Mouse (Mus musculus) midbrain, postnatal 0 days (tissue): ENCODE results near the gene Acat1. TPM values are rescaled to one million over a fixed set of nuclear protein-coding genes. Genes with fewer than 3 reads are reported as not detected.

Experiments used
- ATAC-seq: fragments of 200-750 bp; cut with Nextera tagmentation; 2 replicates; pipeline ENCODE4 v1.8.0; 2017; ENCODE audit warnings: moderate number of reproducible peaks, mild to moderate bottlenecking, moderate TSS enrichment, moderate library complexity; ENCODE audit not compliant: low FRiP score
- DNase-seq: peaks from one replicate; pipeline ENCODE4 v3.0.0-alpha.2; 2015; ENCODE audit warnings: low spot score
- H3K27ac ChIP-seq: fragments of 300-500 bp; sonication (generic); 2 replicates; pipeline ENCODE4 v1.5.1; 2014; ENCODE audit warnings: low read depth, mild to moderate bottlenecking, low read length, mixed read lengths
- H3K27me3 ChIP-seq: fragments of 300-500 bp; sonication (generic); 2 replicates; pipeline ENCODE4 v1.6.1; 2014; ENCODE audit warnings: low read length, control low read depth, mixed read lengths; ENCODE audit not compliant: insufficient read depth
- H3K36me3 ChIP-seq: fragments of 300-500 bp; sonication (generic); 2 replicates; pipeline ENCODE4 v1.6.1; 2014; ENCODE audit warnings: low read length, control low read depth, mixed read lengths; ENCODE audit not compliant: insufficient read depth
- H3K4me1 ChIP-seq: fragments of 300-500 bp; sonication (generic); 2 replicates; pipeline ENCODE4 v1.6.1; 2014; ENCODE audit warnings: mild to moderate bottlenecking, control low read depth, antibody characterized with exemption, low read length, mixed read lengths; ENCODE audit not compliant: insufficient read depth
- H3K4me2 ChIP-seq: fragments of 300-500 bp; sonication (generic); 2 replicates; pipeline ENCODE4 v1.6.1; 2014; ENCODE audit warnings: low read depth, mild to moderate bottlenecking, low read length, mixed read lengths; ENCODE audit not compliant: poor library complexity, severe bottlenecking
- H3K4me3 ChIP-seq: fragments of 300-500 bp; sonication (generic); 2 replicates; pipeline ENCODE4 v1.5.1; 2014; ENCODE audit warnings: low read depth, mild to moderate bottlenecking, low read length, moderate library complexity
- H3K9ac ChIP-seq: fragments of 300-500 bp; sonication (generic); replicated peaks from 2 replicates; pipeline ENCODE4 v1.6.1; 2014; ENCODE audit warnings: mild to moderate bottlenecking, low read length, moderate library complexity, mixed read lengths; ENCODE audit not compliant: poor library complexity, severe bottlenecking
- H3K9me3 ChIP-seq: fragments of 300-500 bp; sonication (generic); 2 replicates; pipeline ENCODE4 v1.6.1; 2016; ENCODE audit warnings: low read length, control low read depth
- CTCF ChIP-seq: IDR thresholded peaks from 2 replicates; pipeline ENCODE4 v1.5.1; 2016; ENCODE audit warnings: antibody characterized with exemption, mild to moderate bottlenecking
- WGBS: fragments of 180-500 bp; shearing (Covaris S2); extraction: QIAGEN DNeasy Blood & Tissue Kit; methylation state at CpG from one replicate; pipeline ENCODE4 v1.1.7; 2014; 5-methylcytosine and 5-hydroxymethylcytosine counted together
- polyA plus RNA-seq: library from polyadenylated mRNA; unstranded; fragments of >200 nt; fragmentation: Nextera tagmentation; extraction: Ambion mirVana; gene quantifications from 2 replicates; pipeline ENCODE4 v1.2.1, GENCODE M21; 2015
- total RNA-seq: library from RNA; depleted of rRNA; stranded (reverse); fragments of >200 nt; gene quantifications from 2 replicates; pipeline ENCODE4 v1.2.3, GENCODE M21; 2014

Gene Acat1
- total and polyA plus RNA-seq, 2 experiments from 2014 or later, result 130 to 169 TPM

GRCm38 (mm10) chr9:53596971-53597600, 13.1 kb downstream of the Acat1 start:
- DNase-seq (no peak), ATAC-seq (no peak)
- peaks cover 19% of the 10 kb centered on the region for H3K36me3 ChIP-seq
- H3K27ac ChIP-seq, result no peak overlapping the region
- H3K27me3 ChIP-seq, result no peaks in the 10 kb centered on the region
- no peaks in the 10 kb centered on the region for H3K9me3 ChIP-seq
- H3K4me2 ChIP-seq, result no peak overlapping the region
- H3K4me3 ChIP-seq, result no peak overlapping the region
- H3K9ac ChIP-seq, result no peak overlapping the region
- H3K4me1 ChIP-seq, result no peaks in the 10 kb centered on the region
- TF ChIP-seq CTCF, result no peak
- 89% methylated on average over 4 of the region's 4 CpGs for WGBS

GRCm38 (mm10) chr9:53594764-53595163, 15.4 kb downstream of the Acat1 start:
- peak; percentile 85 for TF ChIP-seq CTCF
- Histone ChIP-seq H3K27me3 (no peaks in the 10 kb centered on the region), H3K4me3 (no peak overlapping the region), H3K36me3 (peaks cover 36% of the 10 kb centered on the region), H3K4me2 (no peak overlapping the region), H3K9me3 (no peaks in the 10 kb centered on the region), H3K27ac (no peak overlapping the region), H3K9ac (no peak overlapping the region), H3K4me1 (no peaks in the 10 kb centered on the region)
- WGBS, result 10% methylated on average over 3 of the region's 3 CpGs
- DNase-seq (peak; percentile 60), ATAC-seq (no peak)

- H3K4me3 ChIP-seq, result no peak overlapping the region
- 83% methylated on average over 4 of the region's 4 CpGs for WGBS
- no peak overlapping the region for H3K27ac ChIP-seq
- H3K9me3 ChIP-seq, result no peaks in the 10 kb centered on the region
- peaks cover 52% of the 10 kb centered on the region for H3K36me3 ChIP-seq
- H3K4me1 ChIP-seq, result no peaks in the 10 kb centered on the region
- H3K27me3 ChIP-seq, result no peaks in the 10 kb centered on the region
- no peak for TF ChIP-seq CTCF
- H3K9ac ChIP-seq, result no peak overlapping the region
- no peak for DNase-seq
- no peak for ATAC-seq
- H3K4me2 ChIP-seq, result no peak overlapping the region
These were observed 28.3 kb downstream of the Acat1 start for GRCm38 (mm10) chr9:53581870-53582269.

GRCm38 (mm10) chr9:53575721-53576120, 34.5 kb downstream of the Acat1 start:
- WGBS, result 94% methylated on average over 5 of the region's 5 CpGs
- H3K36me3 ChIP-seq, result peaks cover 19% of the 10 kb centered on the region
- H3K4me1 ChIP-seq, result no peaks in the 10 kb centered on the region
- H3K4me2 ChIP-seq, result no peak overlapping the region
- H3K4me3 ChIP-seq, result no peak overlapping the region
- ATAC-seq, result no peak
- H3K27me3 ChIP-seq, result no peaks in the 10 kb centered on the region
- H3K27ac ChIP-seq, result no peak overlapping the region
- H3K9ac ChIP-seq, result no peak overlapping the region
- no peaks in the 10 kb centered on the region for H3K9me3 ChIP-seq
- no peak for DNase-seq
- no peak for TF ChIP-seq CTCF

GRCm38 (mm10) chr9:53572516-53573307, 37.5 kb downstream of the Acat1 start:
- H3K9ac ChIP-seq, result no peak overlapping the region
- no peaks in the 10 kb centered on the region for H3K9me3 ChIP-seq
- DNase-seq, result no peak
- H3K4me3 ChIP-seq, result no peak overlapping the region
- no peaks in the 10 kb centered on the region for H3K4me1 ChIP-seq
- no peak overlapping the region for H3K4me2 ChIP-seq
- H3K27ac ChIP-seq, result no peak overlapping the region
- peaks cover 25% of the 10 kb centered on the region for H3K36me3 ChIP-seq
- no peak for ATAC-seq
- WGBS, result 94% methylated on average over 7 of the region's 7 CpGs
- TF ChIP-seq CTCF, result no peak
- no peaks in the 10 kb centered on the region for H3K27me3 ChIP-seq

- Histone ChIP-seq H3K4me2 (no peak overlapping the region), H3K4me3 (no peak overlapping the region), H3K9me3 (no peaks in the 10 kb centered on the region), H3K4me1 (no peaks in the 10 kb centered on the region), H3K36me3 (peaks cover 32% of the 10 kb centered on the region), H3K9ac (no peak overlapping the region), H3K27me3 (no peaks in the 10 kb centered on the region), H3K27ac (no peak overlapping the region)
- WGBS, result 84% methylated on average over 6 of the region's 6 CpGs
- peak; percentile 38 for DNase-seq
- no peak for TF ChIP-seq CTCF
- ATAC-seq, result no peak
These were observed 39.5 kb downstream of the Acat1 start for GRCm38 (mm10) chr9:53570662-53571061.
